Mouse (Mus musculus) lung, postnatal 0 days (tissue): Measurements from ENCODE around the gene Esf1.

Source experiments
- CTCF ChIP-seq: IDR thresholded peaks from 2 replicates; pipeline ENCODE4 v1.5.1; 2016; ENCODE audit warnings: antibody characterized with exemption, mild to moderate bottlenecking
- EP300 ChIP-seq: IDR thresholded peaks from 2 replicates; pipeline ENCODE4 v1.6.1; 2016; ENCODE audit warnings: antibody characterized with exemption, mild to moderate bottlenecking, control low read depth

DNA sequence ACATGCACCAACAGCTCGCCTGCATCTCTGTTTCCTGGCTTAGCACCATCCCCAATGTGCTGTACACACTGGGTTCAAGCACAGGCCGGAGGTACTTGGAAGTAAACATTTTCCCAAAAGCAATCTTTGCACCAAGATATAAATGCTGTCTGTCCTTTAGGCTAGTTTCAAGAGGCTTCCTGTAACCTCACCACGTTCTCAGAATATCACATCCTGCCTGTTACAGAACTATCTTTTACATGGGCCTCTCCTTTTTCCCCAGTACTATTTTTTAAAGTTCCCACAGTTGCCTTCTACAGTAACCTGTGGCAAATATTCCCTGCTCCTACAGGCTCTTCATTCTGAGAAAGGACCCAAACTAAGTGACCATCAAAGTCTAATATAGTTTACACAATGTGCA lies 95.2 kb downstream of the Esf1 start:
- TF ChIP-seq CTCF = no peak
- no peak for TF ChIP-seq EP300
